Mouse (Mus musculus) spleen, postnatal 10 days (tissue): ENCODE measurements around the gene Gbp2.
"Not testable (repeated sequence)": the region's sequence is repeated elsewhere in the genome, so short reads cannot be mapped to it uniquely, and the experiment has no call there.

Experiments
- DNase-seq, 2 experiments: peaks; one replicate each; pipeline ENCODE4 v3.0.0; 2021 to 2022; ENCODE audit warnings: low spot score in 2 of 2

Gbp2 gene

GRCm38 (mm10) chr3:142620111-142620955, at the start of gene Gbp2:
TSS of gene Gbp2 (plus strand) at chr3:142620602.
- peak in 1 of 2 experiments; percentile 11 for DNase-seq

- DNase-seq = no peak
Observed at GRCm38 (mm10) chr3:142570738-142571137, 49.7 kb upstream of the Gbp2 start.

GRCm38 (mm10) chr3:142577108-142577507, 43.3 kb upstream of the Gbp2 start:
- DNase-seq = no peak

- DNase-seq = no peak
Observed at GRCm38 (mm10) chr3:142578342-142578741, 42.1 kb upstream of the Gbp2 start.

- no peak for DNase-seq
Observed at GRCm38 (mm10) chr3:142583067-142583466, 37.3 kb upstream of the Gbp2 start.

GRCm38 (mm10) chr3:142587386-142587785, 33.0 kb upstream of the Gbp2 start:
- DNase-seq = no peak

- DNase-seq = no peak
Observed at GRCm38 (mm10) chr3:142588888-142589287, 31.5 kb upstream of the Gbp2 start.

GRCm38 (mm10) chr3:142590431-142591067, 29.9 kb upstream of the Gbp2 start:
- no peak for DNase-seq

- DNase-seq = no peak
Observed at GRCm38 (mm10) chr3:142594547-142594946, 25.9 kb upstream of the Gbp2 start, which contains the start of gene Gbp2b. TSS of gene Gbp2b (plus strand) at chr3:142594847.

- no peak for DNase-seq
Observed at GRCm38 (mm10) chr3:142597923-142598322, 22.5 kb upstream of the Gbp2 start.

GRCm38 (mm10) chr3:142601675-142602074, 18.7 kb upstream of the Gbp2 start:
- no peak for DNase-seq

- peak in 1 of 2 experiments; percentile 40 for DNase-seq
Observed at GRCm38 (mm10) chr3:142618658-142619057, 1.7 kb upstream of the Gbp2 start.

GRCm38 (mm10) chr3:142619606-142620005, 796 bp upstream of the Gbp2 start:
- DNase-seq = no peak

GRCm38 (mm10) chr3:142620956-142621562, 657 bp downstream of the Gbp2 start:
- DNase-seq = no peak

- DNase-seq = no peak
Observed at GRCm38 (mm10) chr3:142630385-142630784, 10.0 kb downstream of the Gbp2 start.

- DNase-seq = peak; percentile 20 to 79
Observed at GRCm38 (mm10) chr3:142640201-142640600, 19.8 kb downstream of the Gbp2 start.

- DNase-seq = peak; percentile 37 to 80
Observed at GRCm38 (mm10) chr3:142645949-142646348, 25.5 kb downstream of the Gbp2 start.

GRCm38 (mm10) chr3:142647836-142648235, 27.4 kb downstream of the Gbp2 start:
- DNase-seq = not testable (repeated sequence)

GRCm38 (mm10) chr3:142650205-142650604, 29.8 kb downstream of the Gbp2 start:
- DNase-seq = no peak

- no peak for DNase-seq
Observed at GRCm38 (mm10) chr3:142664723-142665122, 44.3 kb downstream of the Gbp2 start.

GRCm38 (mm10) chr3:142674607-142675006, 54.2 kb downstream of the Gbp2 start:
- no peak for DNase-seq
